Mouse (Mus musculus) C2C12 (cell line): Measurements from ENCODE around the gene Sco1.

ENCODE experiments used
- CEBPB ChIP-seq: IDR thresholded peaks from one replicate; pipeline ENCODE4 v1.6.1; 2011; ENCODE audit warnings: low read depth, mild to moderate bottlenecking, control low read depth, moderate library complexity
- CTCF ChIP-seq: IDR thresholded peaks from one replicate; pipeline ENCODE4 v1.5.1; 2011; ENCODE audit not compliant: control insufficient read depth, insufficient read depth, insufficient read length
- FOSL1 ChIP-seq: IDR thresholded peaks from one replicate; pipeline ENCODE4 v1.8.0; 2011; ENCODE audit warnings: mild to moderate bottlenecking, low read length; ENCODE audit not compliant: poor library complexity, insufficient read depth, severe bottlenecking
- MAX ChIP-seq: IDR thresholded peaks from one replicate; pipeline ENCODE4 v1.6.1; 2011; ENCODE audit warnings: mild to moderate bottlenecking, control low read depth
- MYOG ChIP-seq: IDR thresholded peaks from one replicate; pipeline ENCODE4 v1.6.1; 2011; ENCODE audit not compliant: control insufficient read depth, insufficient read length; ENCODE audit errors: extremely low read depth
- USF1 ChIP-seq: IDR thresholded peaks from one replicate; pipeline ENCODE4 v1.6.1; 2011; ENCODE audit warnings: low read depth, mild to moderate bottlenecking, control low read depth, moderate library complexity

- TF ChIP-seq CTCF (no peak), USF1 (no peak), MAX (no peak), FOSL1 (no peak), MYOG (no peak), CEBPB (no peak)
Observed at GRCm38 (mm10) chr11:67061311-67061710, 8.8 kb downstream of the Sco1 start.
